Mouse (Mus musculus): ENCODE results near the gene Tspan4. TPM values are rescaled to one million over a fixed set of nuclear protein-coding genes. Genes with fewer than 3 reads are reported as not detected.

The Tspan4 gene
- polyA plus RNA-seq, 2 experiments = 32.1 to 43.0 TPM

GRCm38 (mm10) chr7:141483114-141483653 lies 8.1 kb downstream of the Tspan4 start:
- TF ChIP-seq CTCF (IDR thresholded peaks at IDR 0.05; ENCODE audit: low read depth) (no peak), EP300 (IDR thresholded peaks at IDR 0.05; ENCODE audit: low read depth) (no peak)
- H3K27ac ChIP-seq = no peak overlapping the region
- no peak overlapping the region for H3K9ac ChIP-seq (replicated peaks)
- no peaks in the 10 kb centered on the region for H3K9me3 ChIP-seq (ENCODE audit: control insufficient read depth, low read length)
- DNase-seq (ENCODE audit: low read depth in 3 of 3, low spot score in 3 of 3) (no peak), ATAC-seq (ENCODE audit: insufficient read depth) (no peak)
- 67% methylated on average over 6 of the region's 6 CpGs for WGBS (ENCODE audit: insufficient replicate concordance)
- H3K4me3 ChIP-seq (ENCODE audit: insufficient read depth in 1 of 2, low read depth in 2 of 2, low read length in 2 of 2) = no peak overlapping the region
- no peaks in the 10 kb centered on the region for H3K36me3 ChIP-seq (replicated peaks; ENCODE audit: control insufficient read depth, insufficient read depth, low read depth)
- H3K27me3 ChIP-seq (ENCODE audit: control insufficient read depth, insufficient read depth, low read length) = peaks cover 20% of the 10 kb centered on the region
- H3K4me1 ChIP-seq (replicated peaks; ENCODE audit: control insufficient read depth in 2 of 2, insufficient read depth in 2 of 2, low read length in 1 of 2) = peaks cover 8 to 10% of the 10 kb centered on the region in 2 experiments
- no peak overlapping the region for H3K4me2 ChIP-seq (ENCODE audit: low read depth)

GRCm38 (mm10) chr7:141484186-141485120 lies 9.4 kb downstream of the Tspan4 start:
- WGBS (ENCODE audit: insufficient replicate concordance) = 73% methylated on average over 5 of the region's 5 CpGs
- no peak overlapping the region for H3K9ac ChIP-seq (replicated peaks)
- no peak for TF ChIP-seq CTCF (IDR thresholded peaks at IDR 0.05; ENCODE audit: low read depth)
- TF ChIP-seq EP300 (IDR thresholded peaks at IDR 0.05; ENCODE audit: low read depth) = no peak
- H3K9me3 ChIP-seq (ENCODE audit: control insufficient read depth, low read length) = no peaks in the 10 kb centered on the region
- peaks cover 20% of the 10 kb centered on the region for H3K27me3 ChIP-seq (ENCODE audit: control insufficient read depth, insufficient read depth, low read length)
- H3K27ac ChIP-seq = no peak overlapping the region
- H3K4me3 ChIP-seq (ENCODE audit: insufficient read depth in 1 of 2, low read depth in 2 of 2, low read length in 2 of 2) = no peak overlapping the region
- no peak overlapping the region for H3K4me2 ChIP-seq (ENCODE audit: low read depth)
- no peak for ATAC-seq (ENCODE audit: insufficient read depth)
- H3K4me1 ChIP-seq (replicated peaks; ENCODE audit: control insufficient read depth in 2 of 2, insufficient read depth in 2 of 2, low read length in 1 of 2) = peaks cover 4 to 5% of the 10 kb centered on the region in 2 experiments
- no peak for DNase-seq (ENCODE audit: low read depth in 3 of 3, low spot score in 3 of 3)
- no peaks in the 10 kb centered on the region for H3K36me3 ChIP-seq (replicated peaks; ENCODE audit: control insufficient read depth, insufficient read depth, low read depth)

- 63% methylated on average over 2 of the region's 2 CpGs for WGBS (ENCODE audit: insufficient replicate concordance)
- no peak for DNase-seq (ENCODE audit: low read depth in 3 of 3, low spot score in 3 of 3)
These were observed 10.1 kb downstream of the Tspan4 start for GRCm38 (mm10) chr7:141485186-141485585.

GRCm38 (mm10) chr7:141485606-141486005 lies 10.6 kb downstream of the Tspan4 start:
- DNase-seq (ENCODE audit: low read depth in 3 of 3, low spot score in 3 of 3) (no peak), ATAC-seq (ENCODE audit: insufficient read depth) (no peak)
- no peak overlapping the region for H3K4me3 ChIP-seq (ENCODE audit: insufficient read depth in 1 of 2, low read depth in 2 of 2, low read length in 2 of 2)
- no peak overlapping the region for H3K4me2 ChIP-seq (ENCODE audit: low read depth)
- H3K27me3 ChIP-seq (ENCODE audit: control insufficient read depth, insufficient read depth, low read length) = peaks cover 20% of the 10 kb centered on the region
- no peak overlapping the region for H3K27ac ChIP-seq
- TF ChIP-seq EP300 (IDR thresholded peaks at IDR 0.05; ENCODE audit: low read depth) = no peak
- no peak for TF ChIP-seq CTCF (IDR thresholded peaks at IDR 0.05; ENCODE audit: low read depth)
- H3K4me1 ChIP-seq (replicated peaks; ENCODE audit: control insufficient read depth in 2 of 2, insufficient read depth in 2 of 2, low read length in 1 of 2) = peaks cover 4 to 5% of the 10 kb centered on the region in 2 experiments
- no peak overlapping the region for H3K9ac ChIP-seq (replicated peaks)
- no peaks in the 10 kb centered on the region for H3K36me3 ChIP-seq (replicated peaks; ENCODE audit: control insufficient read depth, insufficient read depth, low read depth)
- 65% methylated on average over 2 of the region's 2 CpGs for WGBS (ENCODE audit: insufficient replicate concordance)
- H3K9me3 ChIP-seq (ENCODE audit: control insufficient read depth, low read length) = no peaks in the 10 kb centered on the region

More at GRCm38 (mm10) chr7:141485186-141485585, 10.1 kb downstream of the Tspan4 start:
- H3K36me3 ChIP-seq (replicated peaks; ENCODE audit: control insufficient read depth, insufficient read depth, low read depth) = no peaks in the 10 kb centered on the region
- no peak overlapping the region for H3K9ac ChIP-seq (replicated peaks)
- peaks cover 4 to 5% of the 10 kb centered on the region in 2 experiments for H3K4me1 ChIP-seq (replicated peaks; ENCODE audit: control insufficient read depth in 2 of 2, insufficient read depth in 2 of 2, low read length in 1 of 2)
- H3K27ac ChIP-seq = no peak overlapping the region
- TF ChIP-seq EP300 (IDR thresholded peaks at IDR 0.05; ENCODE audit: low read depth) (no peak), CTCF (IDR thresholded peaks at IDR 0.05; ENCODE audit: low read depth) (no peak)
- H3K27me3 ChIP-seq (ENCODE audit: control insufficient read depth, insufficient read depth, low read length) = peaks cover 20% of the 10 kb centered on the region
- H3K4me3 ChIP-seq (ENCODE audit: insufficient read depth in 1 of 2, low read depth in 2 of 2, low read length in 2 of 2) = no peak overlapping the region
- H3K9me3 ChIP-seq (ENCODE audit: control insufficient read depth, low read length) = no peaks in the 10 kb centered on the region
- no peak overlapping the region for H3K4me2 ChIP-seq (ENCODE audit: low read depth)
- no peak for ATAC-seq (ENCODE audit: insufficient read depth)

GRCm38 (mm10) chr7:141486239-141486638 lies 11.2 kb downstream of the Tspan4 start:
- WGBS (ENCODE audit: insufficient replicate concordance) = 74% methylated on average over 1 of the region's 1 CpGs
- H3K4me3 ChIP-seq (ENCODE audit: insufficient read depth in 1 of 2, low read depth in 2 of 2, low read length in 2 of 2) = no peak overlapping the region
- TF ChIP-seq EP300 (IDR thresholded peaks at IDR 0.05; ENCODE audit: low read depth) (no peak), CTCF (IDR thresholded peaks at IDR 0.05; ENCODE audit: low read depth) (no peak)
- H3K9ac ChIP-seq (replicated peaks) = no peak overlapping the region
- peaks cover 17% of the 10 kb centered on the region for H3K27me3 ChIP-seq (ENCODE audit: control insufficient read depth, insufficient read depth, low read length)
- H3K9me3 ChIP-seq (ENCODE audit: control insufficient read depth, low read length) = no peaks in the 10 kb centered on the region
- no peak overlapping the region for H3K27ac ChIP-seq
- no peaks in the 10 kb centered on the region for H3K36me3 ChIP-seq (replicated peaks; ENCODE audit: control insufficient read depth, insufficient read depth, low read depth)
- no peak for ATAC-seq (ENCODE audit: insufficient read depth)
- H3K4me1 ChIP-seq (replicated peaks; ENCODE audit: control insufficient read depth in 2 of 2, insufficient read depth in 2 of 2, low read length in 1 of 2) = peaks cover 0 to under 1% of the 10 kb centered on the region in 2 experiments; a peak in 2 of 4 replicates
- H3K4me2 ChIP-seq (ENCODE audit: low read depth) = no peak overlapping the region
- no peak for DNase-seq (ENCODE audit: low read depth in 3 of 3, low spot score in 3 of 3)

Measured in liver, embryonic 14.5 days (tissue).